Mouse (Mus musculus): ENCODE measurements around the gene Alox12. TPM values are rescaled to one million over a fixed set of nuclear protein-coding genes. Genes with fewer than 3 reads are reported as not detected.
A peak's percentile ranks its signal among the peaks of the same experiment; 100 is the strongest.

The Alox12 gene
- polyA plus RNA-seq, 1 experiment from 2014 or later, result 20.0 TPM

DNA sequence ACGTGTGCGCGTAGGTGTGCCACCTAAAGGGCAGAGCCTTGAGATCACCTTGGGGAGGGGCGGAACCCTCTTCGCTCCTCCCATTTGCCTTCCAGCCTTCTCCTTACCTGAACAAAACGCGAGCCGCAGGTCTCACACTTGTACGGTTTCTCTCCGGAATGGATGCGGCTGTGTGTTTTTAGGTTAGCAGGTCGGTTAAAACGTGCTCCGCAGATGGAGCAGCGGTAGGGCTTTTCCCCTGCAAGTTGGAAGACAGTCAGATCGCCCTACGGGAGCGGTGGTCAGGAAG lies 28.6 kb downstream of the Alox12 start:
- Histone ChIP-seq H3K4me3 (ENCODE audit: low read depth, low read length) (no peak overlapping the region; the same call in 1 of the 2 replicates), H3K9me3 (ENCODE audit: low read length) (no peaks in the 10 kb centered on the region), H3K36me3 (replicated peaks; ENCODE audit: insufficient read depth, low read length) (no peaks in the 10 kb centered on the region), H3K27me3 (ENCODE audit: insufficient read depth, low read length) (peaks cover 46% of the 10 kb centered on the region), H3K9ac (replicated peaks) (no peak overlapping the region), H3K4me2 (ENCODE audit: low read depth, low read length) (peak overlapping the region; percentile 45), H3K27ac (ENCODE audit: low read depth) (no peak overlapping the region), H3K4me1 (ENCODE audit: insufficient read depth) (peaks cover 38% of the 10 kb centered on the region)
- WGBS (ENCODE audit: insufficient replicate concordance), result 23% methylated on average over 18 of the region's 18 CpGs
- TF ChIP-seq EP300 (IDR thresholded peaks at IDR 0.05; ENCODE audit: low read depth), result no peak
- no peak for TF ChIP-seq CTCF (IDR thresholded peaks at IDR 0.05; ENCODE audit: low read depth)
- no peak for DNase-seq
- no peak for ATAC-seq

GRCm38 (mm10) chr11:70225798-70226601 lies 29.2 kb downstream of the Alox12 start:
- no peak overlapping the region for H3K27ac ChIP-seq (ENCODE audit: low read depth)
- H3K4me2 ChIP-seq (ENCODE audit: low read depth, low read length), result peak overlapping the region; percentile 45
- peaks cover 46% of the 10 kb centered on the region for H3K27me3 ChIP-seq (ENCODE audit: insufficient read depth, low read length)
- no peak overlapping the region; the same call in 1 of the 2 replicates for H3K4me3 ChIP-seq (ENCODE audit: low read depth, low read length)
- 45% methylated on average over 27 of the region's 27 CpGs for WGBS (ENCODE audit: insufficient replicate concordance)
- no peak for ATAC-seq
- TF ChIP-seq CTCF (IDR thresholded peaks at IDR 0.05; ENCODE audit: low read depth) (no peak), EP300 (IDR thresholded peaks at IDR 0.05; ENCODE audit: low read depth) (no peak)
- H3K9ac ChIP-seq (replicated peaks), result no peak overlapping the region
- DNase-seq, result no peak
- no peaks in the 10 kb centered on the region for H3K9me3 ChIP-seq (ENCODE audit: low read length)
- H3K4me1 ChIP-seq (ENCODE audit: insufficient read depth), result peaks cover 43% of the 10 kb centered on the region
- no peaks in the 10 kb centered on the region for H3K36me3 ChIP-seq (replicated peaks; ENCODE audit: insufficient read depth, low read length)

GRCm38 (mm10) chr11:70223724-70224123 lies 31.4 kb downstream of the Alox12 start:
- 47% methylated on average over 9 of the region's 9 CpGs for WGBS (ENCODE audit: insufficient replicate concordance)
- H3K27ac ChIP-seq (ENCODE audit: low read depth), result no peak overlapping the region
- H3K9ac ChIP-seq (replicated peaks), result no peak overlapping the region
- no peaks in the 10 kb centered on the region for H3K9me3 ChIP-seq (ENCODE audit: low read length)
- H3K4me3 ChIP-seq (ENCODE audit: low read depth, low read length), result no peak overlapping the region
- no peaks in the 10 kb centered on the region for H3K36me3 ChIP-seq (replicated peaks; ENCODE audit: insufficient read depth, low read length)
- DNase-seq (no peak), ATAC-seq (no peak)
- TF ChIP-seq CTCF (IDR thresholded peaks at IDR 0.05; ENCODE audit: low read depth), result no peak
- TF ChIP-seq EP300 (IDR thresholded peaks at IDR 0.05; ENCODE audit: low read depth), result no peak; the same call in 1 of the 2 replicates
- peaks cover 36% of the 10 kb centered on the region for H3K4me1 ChIP-seq (ENCODE audit: insufficient read depth)
- H3K27me3 ChIP-seq (ENCODE audit: insufficient read depth, low read length), result peaks cover 30% of the 10 kb centered on the region
- no peak overlapping the region for H3K4me2 ChIP-seq (ENCODE audit: low read depth, low read length)

DNA sequence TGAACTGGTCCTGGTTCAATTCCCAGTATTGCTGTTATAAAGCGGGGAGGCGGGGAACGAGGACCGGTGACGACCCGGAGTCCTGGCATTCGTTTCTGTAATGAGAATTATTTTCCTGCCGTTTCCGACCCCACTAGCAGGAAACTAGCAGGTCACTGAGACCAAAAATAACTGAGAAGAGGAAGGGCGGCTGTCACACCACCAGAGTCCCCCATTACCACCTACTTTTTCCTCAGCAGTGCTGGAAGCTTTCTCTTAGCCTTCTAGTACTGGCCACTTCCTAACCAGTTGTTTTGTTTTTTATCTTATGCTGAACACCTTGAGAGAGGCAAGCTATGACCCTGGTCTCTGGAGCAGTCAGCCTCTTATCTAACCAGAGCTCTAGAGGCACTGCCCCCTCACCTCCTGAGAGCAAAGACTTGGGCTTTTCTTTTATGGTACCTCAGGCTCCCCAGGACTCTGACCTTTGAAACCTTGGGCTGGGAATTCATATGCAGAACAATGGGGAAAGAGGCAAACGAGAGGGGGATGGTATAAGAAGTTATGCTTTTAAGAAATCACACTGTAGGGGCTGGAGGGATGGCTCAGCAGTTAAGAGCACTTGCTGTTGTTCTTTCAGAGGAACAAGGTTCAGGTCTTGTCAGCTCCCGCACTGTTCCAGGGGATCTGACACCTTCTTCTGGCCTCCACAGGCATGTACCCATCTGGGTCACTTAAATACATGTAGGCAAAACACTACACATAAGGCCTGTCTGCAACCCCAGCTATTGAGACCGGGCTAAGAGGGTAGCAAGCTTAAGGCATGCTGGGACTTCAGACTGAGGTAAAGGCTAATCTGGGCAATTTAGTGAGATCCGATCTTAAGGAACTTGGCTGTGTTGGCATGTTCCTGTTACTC lies 33.3 kb downstream of the Alox12 start:
- peak overlapping the region; percentile 73 for H3K9ac ChIP-seq (replicated peaks)
- peaks cover 29% of the 10 kb centered on the region for H3K4me1 ChIP-seq (ENCODE audit: insufficient read depth)
- no peaks in the 10 kb centered on the region for H3K36me3 ChIP-seq (replicated peaks; ENCODE audit: insufficient read depth, low read length)
- H3K4me3 ChIP-seq (ENCODE audit: low read depth, low read length), result peak overlapping the region; percentile 61
- H3K27ac ChIP-seq (ENCODE audit: low read depth), result peak overlapping the region; percentile 87
- peak; percentile 92 for TF ChIP-seq EP300 (IDR thresholded peaks at IDR 0.05; ENCODE audit: low read depth)
- no peak for TF ChIP-seq CTCF (IDR thresholded peaks at IDR 0.05; ENCODE audit: low read depth)
- peak; percentile 81 for ATAC-seq
- DNase-seq, result peak; percentile 35
- H3K9me3 ChIP-seq (ENCODE audit: low read length), result no peaks in the 10 kb centered on the region
- 11% methylated on average over 14 of the region's 14 CpGs for WGBS (ENCODE audit: insufficient replicate concordance)
- peaks cover 19% of the 10 kb centered on the region for H3K27me3 ChIP-seq (ENCODE audit: insufficient read depth, low read length)
- peak overlapping the region; percentile 97 for H3K4me2 ChIP-seq (ENCODE audit: low read depth, low read length)

GRCm38 (mm10) chr11:70220731-70221602 lies 34.2 kb downstream of the Alox12 start, which contains the start of gene Slc16a13:
TSS of gene Slc16a13 (minus strand) at chr11:70221064.
- peaks cover 24% of the 10 kb centered on the region for H3K4me1 ChIP-seq (ENCODE audit: insufficient read depth)
- 1% methylated on average over 28 of the region's 28 CpGs for WGBS (ENCODE audit: insufficient replicate concordance)
- DNase-seq (peak; percentile 92), ATAC-seq (peak; percentile 87)
- H3K4me2 ChIP-seq (ENCODE audit: low read depth, low read length), result peak within 1 kb of the TSS; percentile 97
- H3K9ac ChIP-seq (replicated peaks), result peak within 1 kb of the TSS; percentile 73
- no peaks in the 10 kb centered on the region for H3K9me3 ChIP-seq (ENCODE audit: low read length)
- H3K27ac ChIP-seq (ENCODE audit: low read depth), result peak within 1 kb of the TSS; percentile 87
- H3K4me3 ChIP-seq (ENCODE audit: low read depth, low read length), result peak within 1 kb of the TSS; percentile 61
- peaks cover 13% of the 10 kb centered on the region for H3K27me3 ChIP-seq (ENCODE audit: insufficient read depth, low read length)
- H3K36me3 ChIP-seq (replicated peaks; ENCODE audit: insufficient read depth, low read length), result no peaks in the 10 kb centered on the region
- peak; percentile 56; the same call in 1 of the 2 replicates for TF ChIP-seq EP300 (IDR thresholded peaks at IDR 0.05; ENCODE audit: low read depth)
- no peak for TF ChIP-seq CTCF (IDR thresholded peaks at IDR 0.05; ENCODE audit: low read depth)
